Mouse (Mus musculus) MEL (cell line): ENCODE measurements at regions not wholly inside any gene's neighbourhood (a gene's known extent, or its start where the extent isn't known, plus 50 kb on each side); places are given as distances from the start of the nearest gene placed in this dataset.

Source experiments
- CTCF ChIP-seq, 3 experiments: IDR thresholded peaks in 2 of 3; conservative IDR thresholded peaks in 1 of 3; 2 replicates each; pipeline ENCODE4 v1.5.1; 2011 to 2012; ENCODE audit warnings: low read length in 3 of 3, low read depth in 2 of 3, mild to moderate bottlenecking in 2 of 3, improper control_type of control experiment in 1 of 3, inconsistent platforms in 1 of 3, mixed read lengths in 1 of 3, moderate library complexity in 1 of 3; ENCODE audit not compliant: control insufficient read depth in 1 of 3, insufficient read depth in 1 of 3, poor library complexity in 1 of 3, severe bottlenecking in 1 of 3
- HCFC1 ChIP-seq: IDR thresholded peaks from 2 replicates; pipeline ENCODE4 v1.6.1; 2012; ENCODE audit warnings: low read depth, mild to moderate bottlenecking, inconsistent platforms, low read length, improper control_type of control experiment, moderate library complexity
- KAT2A ChIP-seq: conservative IDR thresholded peaks from 2 replicates; pipeline ENCODE4 v1.6.1; 2012; ENCODE audit warnings: low read depth, low read length, improper control_type of control experiment, inconsistent platforms
- MAFK ChIP-seq: IDR thresholded peaks from 2 replicates; pipeline ENCODE4 v1.6.1; 2011; ENCODE audit warnings: low read depth, mild to moderate bottlenecking, low read length, improper control_type of control experiment, borderline replicate concordance
- MEF2A ChIP-seq: IDR thresholded peaks from 2 replicates; pipeline ENCODE4 v1.6.1; 2014; ENCODE audit warnings: low read depth, mild to moderate bottlenecking, inconsistent platforms, low read length, improper control_type of control experiment; ENCODE audit not compliant: poor library complexity, insufficient replicate concordance, severe bottlenecking; ENCODE audit errors: extremely low read depth
- MYC ChIP-seq: IDR thresholded peaks from 2 replicates; pipeline ENCODE4 v1.6.1; 2011; ENCODE audit warnings: low read depth, mild to moderate bottlenecking, low read length, improper control_type of control experiment, moderate library complexity
- POLR2A ChIP-seq, 2 experiments: IDR thresholded peaks; 2 replicates each; pipeline ENCODE4 v1.6.1; 2011 to 2012; ENCODE audit warnings: low read length in 2 of 2, mild to moderate bottlenecking in 2 of 2, control low read depth in 1 of 2, improper control_type of control experiment in 1 of 2, low read depth in 1 of 2, moderate library complexity in 1 of 2; ENCODE audit not compliant: control insufficient read depth in 1 of 2, insufficient read depth in 1 of 2, poor library complexity in 1 of 2
- TBP ChIP-seq: IDR thresholded peaks from 2 replicates; pipeline ENCODE4 v1.8.0; 2011; ENCODE audit warnings: low read depth, low read length, improper control_type of control experiment
- USF1 ChIP-seq: IDR thresholded peaks from 2 replicates; pipeline ENCODE4 v1.6.1; 2014; ENCODE audit warnings: low read depth, mild to moderate bottlenecking, inconsistent platforms, low read length, improper control_type of control experiment, moderate library complexity
- ZMIZ1 ChIP-seq: IDR thresholded peaks from 2 replicates; pipeline ENCODE4 v1.6.1; 2012; ENCODE audit warnings: low read depth, mild to moderate bottlenecking, inconsistent platforms, low read length, improper control_type of control experiment, moderate library complexity

DNA sequence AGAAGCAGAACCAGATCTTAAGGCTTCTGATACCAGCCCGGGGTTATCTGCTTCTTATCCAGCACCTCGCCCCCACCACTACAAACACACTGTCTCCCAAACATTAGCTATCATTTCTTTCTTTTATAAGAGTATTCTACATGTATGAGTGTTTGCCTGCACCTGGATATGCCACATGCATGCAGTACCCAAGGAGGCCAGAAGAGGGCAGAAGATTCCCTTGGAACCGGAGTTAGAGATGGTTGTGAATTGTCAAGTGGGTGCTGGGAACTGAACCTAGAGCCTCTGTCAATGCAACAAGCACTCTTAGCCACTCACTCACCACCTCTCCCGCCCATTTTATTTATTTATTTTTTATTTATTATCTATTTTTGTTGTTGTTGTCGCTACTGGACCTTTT lies 64.9 kb upstream of the Disp3 start:
- TF ChIP-seq MAFK (no peak), CTCF (IDR thresholded peaks at IDR 0.05 in 2 of 3, conservative IDR thresholded peaks at IDR 0.05 in 1 of 3; ENCODE audit: control insufficient read depth in 1 of 3, insufficient read depth in 1 of 3, low read depth in 2 of 3, low read length in 3 of 3, poor library complexity in 1 of 3, severe bottlenecking in 1 of 3) (peak; percentile 42 to 59 (median 42)), HCFC1 (no peak), POLR2A (IDR thresholded peaks at IDR 0.05; ENCODE audit: control insufficient read depth in 1 of 2, insufficient read depth in 1 of 2, low read depth in 1 of 2, low read length in 2 of 2, poor library complexity in 1 of 2) (no peak), KAT2A (no peak), MYC (no peak), USF1 (no peak), TBP (no peak), ZMIZ1 (no peak), MEF2A (no peak)
